Mouse (Mus musculus) E14TG2a.4 (cell line): ENCODE data around the gene Eng.

Source experiments
- H3K27me3 ChIP-seq: 2 replicates; pipeline ENCODE4 v1.6.1; 2014; ENCODE audit warnings: low read length, control low read depth; ENCODE audit not compliant: insufficient read depth
- H3K36me3 ChIP-seq: 2 replicates; pipeline ENCODE4 v1.6.1; 2014; ENCODE audit warnings: low read length, control low read depth; ENCODE audit not compliant: insufficient read depth
- H3K4me1 ChIP-seq: replicated peaks from 2 replicates; pipeline ENCODE4 v1.6.1; 2014; ENCODE audit warnings: low read depth, low read length, control low read depth
- H3K4me3 ChIP-seq: replicated peaks from 2 replicates; pipeline ENCODE4 v1.5.1; 2014; ENCODE audit warnings: mild to moderate bottlenecking, low read length
- H3K9me3 ChIP-seq: 2 replicates; pipeline ENCODE4 v1.6.1; 2014; ENCODE audit warnings: low read length, control low read depth
- CTCF ChIP-seq: conservative IDR thresholded peaks from 2 replicates; pipeline ENCODE4 v1.5.1; 2014; ENCODE audit warnings: low read length
- NANOG ChIP-seq: IDR thresholded peaks from 2 replicates; pipeline ENCODE4 v1.6.1; 2014; ENCODE audit warnings: borderline replicate concordance, low read length, mixed read lengths
- POU5F1 ChIP-seq: IDR thresholded peaks from 2 replicates; pipeline ENCODE4 v1.6.1; 2014; ENCODE audit warnings: low read length, borderline replicate concordance

Eng gene

DNA sequence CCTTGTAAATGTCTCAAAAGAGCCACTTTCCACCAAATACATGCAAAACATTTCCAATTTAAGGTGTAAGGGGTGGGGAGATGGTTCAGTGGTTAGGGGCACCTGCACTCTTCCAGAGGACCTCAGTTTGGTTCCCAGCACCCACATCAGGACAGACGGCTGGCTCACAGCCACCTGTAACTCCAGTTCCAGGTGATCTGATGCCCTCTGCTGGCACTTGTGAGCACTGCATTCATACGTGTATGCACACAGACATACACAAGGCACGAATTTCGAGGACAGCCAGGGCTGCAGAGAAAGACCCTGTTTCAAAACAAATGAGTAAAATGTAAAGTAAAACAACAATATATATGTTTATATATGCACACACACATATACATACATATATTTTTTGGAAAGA lies 28.8 kb upstream of the Eng start:
- peaks cover 61% of the 10 kb centered on the region for H3K4me1 ChIP-seq
- H3K36me3 ChIP-seq: peaks cover 71% of the 10 kb centered on the region
- H3K27me3 ChIP-seq: no peaks in the 10 kb centered on the region
- TF ChIP-seq POU5F1: no peak
- peak; percentile 65 for TF ChIP-seq CTCF
- no peak for TF ChIP-seq NANOG
- H3K9me3 ChIP-seq: peaks cover 7% of the 10 kb centered on the region
- no peak overlapping the region for H3K4me3 ChIP-seq

DNA sequence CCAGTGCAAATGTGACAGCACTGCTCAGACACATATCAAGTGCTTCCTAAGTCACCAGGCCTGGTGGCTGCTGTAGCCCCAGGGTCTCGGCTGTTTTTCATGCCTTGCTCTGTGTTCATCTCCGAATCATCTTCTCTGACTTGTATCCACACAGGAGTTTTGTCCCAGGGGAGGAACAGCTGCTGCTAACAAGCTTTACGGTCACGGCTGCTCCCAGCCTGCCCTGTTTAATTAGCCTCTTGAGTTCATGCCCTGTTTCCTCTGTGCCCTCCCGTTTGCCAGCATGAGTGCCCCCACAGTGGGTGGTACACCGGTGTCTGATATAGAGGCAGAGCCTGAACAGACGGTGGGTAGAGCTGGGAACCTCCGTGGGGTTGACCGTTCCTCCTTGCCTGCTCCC lies 28.3 kb upstream of the Eng start:
- H3K4me1 ChIP-seq: peaks cover 61% of the 10 kb centered on the region
- no peak overlapping the region for H3K4me3 ChIP-seq
- H3K9me3 ChIP-seq: peaks cover 7% of the 10 kb centered on the region
- TF ChIP-seq NANOG: no peak
- no peak for TF ChIP-seq CTCF
- TF ChIP-seq POU5F1: no peak
- peaks cover 67% of the 10 kb centered on the region for H3K36me3 ChIP-seq
- H3K27me3 ChIP-seq: no peaks in the 10 kb centered on the region

DNA sequence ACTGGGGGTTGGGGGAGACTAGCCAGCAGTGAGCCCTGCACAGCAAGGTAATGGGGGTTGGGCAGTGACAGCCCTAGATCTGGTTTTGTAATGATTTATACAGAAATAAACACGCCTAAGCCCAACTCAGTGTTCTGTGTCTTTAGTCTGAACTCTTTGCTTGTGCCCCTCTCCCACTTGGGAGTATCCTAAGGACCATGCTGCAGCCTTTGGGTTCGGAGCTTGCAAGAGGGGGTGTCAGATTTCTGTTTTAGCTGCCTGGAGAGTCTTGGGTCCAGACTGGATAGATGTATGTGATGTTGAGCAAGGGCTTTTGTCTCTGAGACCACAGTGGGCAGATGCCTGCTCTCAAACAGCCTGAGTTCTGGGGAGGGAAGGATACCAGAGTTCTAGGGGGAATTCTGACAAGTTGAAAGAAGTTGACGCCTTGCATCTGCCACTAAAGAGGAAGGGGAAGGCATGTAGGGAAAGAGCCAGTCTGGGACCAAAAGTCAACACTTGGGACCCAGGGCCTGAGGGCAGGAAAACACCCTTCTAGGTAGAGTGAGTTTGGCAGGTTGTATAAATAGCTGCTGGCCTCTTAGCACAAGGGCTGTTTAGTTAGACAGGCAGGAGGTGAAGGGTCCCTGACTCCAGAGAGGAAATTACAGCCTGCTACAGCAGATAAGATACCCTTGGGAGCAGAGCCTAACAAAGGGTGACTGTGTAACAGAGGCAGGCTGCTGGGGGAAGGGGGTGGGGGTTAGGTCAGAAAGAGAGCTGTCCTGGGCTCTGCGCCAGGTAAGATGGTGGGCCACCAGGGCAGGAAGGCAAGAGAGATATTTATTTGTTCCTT lies 25.5 kb upstream of the Eng start:
- H3K9me3 ChIP-seq: peaks cover 7% of the 10 kb centered on the region
- H3K4me3 ChIP-seq: no peak overlapping the region
- H3K36me3 ChIP-seq: peaks cover 47% of the 10 kb centered on the region
- H3K27me3 ChIP-seq: no peaks in the 10 kb centered on the region
- peaks cover 58% of the 10 kb centered on the region for H3K4me1 ChIP-seq
- TF ChIP-seq POU5F1 (no peak), CTCF (no peak), NANOG (no peak)

DNA sequence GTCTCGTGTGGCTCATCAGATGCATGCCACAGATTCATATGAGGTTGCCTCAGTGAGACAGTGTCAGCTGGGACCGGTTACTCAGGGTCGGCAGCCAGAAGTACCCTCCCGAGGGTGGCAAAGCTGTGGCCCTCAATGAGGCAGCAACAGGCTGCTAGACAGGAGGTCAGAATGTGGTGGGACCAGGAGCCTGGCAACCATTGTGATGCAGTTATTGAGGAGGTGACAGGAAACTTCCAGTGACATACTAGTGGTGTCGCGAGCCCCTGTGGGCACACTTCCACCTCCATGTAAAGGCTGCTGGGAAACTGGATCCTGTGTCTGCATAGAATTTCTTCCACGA lies 24.9 kb upstream of the Eng start, which contains the start of gene Ak1:
Gene Ak1, plus strand, starts transcription at position 242 of the 343 bp plus-strand sequence.
- Histone ChIP-seq H3K36me3 (peaks cover 41% of the 10 kb centered on the region), H3K4me1 (peaks cover 64% of the 10 kb centered on the region), H3K4me3 (no peak within 1 kb of the TSS), H3K27me3 (no peaks in the 10 kb centered on the region), H3K9me3 (peaks cover 7% of the 10 kb centered on the region)
- TF ChIP-seq POU5F1 (no peak), NANOG (no peak), CTCF (no peak)

DNA sequence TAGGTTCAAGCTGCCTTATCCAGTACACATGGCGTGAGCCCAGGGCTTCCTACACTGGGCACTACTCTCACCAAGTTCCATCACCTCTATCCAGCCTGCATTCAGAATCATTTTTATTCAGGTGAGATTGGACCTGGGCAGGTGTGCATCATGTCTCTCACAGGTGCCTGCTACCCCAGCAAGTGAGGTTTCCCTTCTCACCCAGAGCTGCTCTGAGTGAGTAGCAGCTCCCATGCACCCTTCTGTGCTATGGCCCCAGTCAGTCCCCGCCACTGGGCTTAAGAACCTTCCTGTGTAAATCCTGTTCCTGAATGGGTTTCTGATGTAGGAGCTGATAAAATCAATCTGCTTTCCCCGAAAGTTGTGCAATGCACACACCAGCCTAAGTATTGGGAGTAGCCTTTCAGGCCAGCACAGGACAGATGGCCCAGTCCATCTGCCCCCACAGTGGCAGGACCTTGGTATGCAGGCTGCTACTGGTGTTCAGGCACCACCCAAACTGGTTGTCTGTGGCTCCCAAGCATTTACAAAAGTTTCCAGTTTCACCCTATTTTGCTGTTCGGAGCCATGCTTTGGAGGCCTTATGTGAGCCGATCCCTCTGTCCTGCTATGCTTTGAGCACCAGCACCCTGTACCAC lies 22.2 kb upstream of the Eng start:
- Histone ChIP-seq H3K4me1 (peaks cover 79% of the 10 kb centered on the region), H3K27me3 (no peaks in the 10 kb centered on the region), H3K9me3 (no peaks in the 10 kb centered on the region), H3K36me3 (peaks cover 15% of the 10 kb centered on the region), H3K4me3 (no peak overlapping the region)
- TF ChIP-seq POU5F1 (no peak), NANOG (no peak), CTCF (no peak)

DNA sequence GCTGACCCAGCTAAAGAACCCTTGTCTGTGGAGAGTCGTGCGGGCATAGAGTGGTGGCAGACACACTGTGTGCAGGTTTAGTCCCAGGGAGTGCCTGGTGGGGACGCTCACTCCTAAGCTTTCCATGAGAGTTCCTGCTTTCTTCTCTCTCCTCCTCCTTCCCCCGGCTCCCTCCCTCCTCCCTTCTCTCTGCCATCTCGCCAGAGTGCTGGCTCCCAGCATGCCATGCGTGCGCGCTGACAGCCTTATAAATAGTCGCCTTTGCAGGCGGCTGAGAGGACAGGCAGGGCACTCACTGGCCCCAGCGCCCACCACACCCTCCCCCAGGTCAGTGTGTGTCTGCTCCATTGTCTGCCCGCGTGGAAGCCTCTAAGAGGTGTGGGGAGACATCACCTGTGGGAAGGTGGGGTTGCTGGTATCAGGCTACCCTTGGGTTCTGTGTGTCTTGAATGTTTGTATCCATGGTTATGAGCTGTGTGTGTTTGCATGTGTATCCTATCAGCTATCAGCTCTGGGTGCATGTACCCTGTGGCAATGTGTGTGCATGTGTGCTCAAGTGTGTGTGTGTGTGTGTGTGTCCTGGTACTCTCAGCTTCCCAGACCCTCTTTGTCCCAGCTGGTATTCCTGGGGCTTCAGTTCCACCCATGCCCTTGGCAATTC lies 21.1 kb upstream of the Eng start:
- H3K9me3 ChIP-seq: no peaks in the 10 kb centered on the region
- TF ChIP-seq NANOG (no peak), POU5F1 (no peak), CTCF (no peak)
- no peaks in the 10 kb centered on the region for H3K27me3 ChIP-seq
- peaks cover 4% of the 10 kb centered on the region for H3K36me3 ChIP-seq
- H3K4me1 ChIP-seq: peaks cover 78% of the 10 kb centered on the region
- peak overlapping the region; percentile 60 for H3K4me3 ChIP-seq

DNA sequence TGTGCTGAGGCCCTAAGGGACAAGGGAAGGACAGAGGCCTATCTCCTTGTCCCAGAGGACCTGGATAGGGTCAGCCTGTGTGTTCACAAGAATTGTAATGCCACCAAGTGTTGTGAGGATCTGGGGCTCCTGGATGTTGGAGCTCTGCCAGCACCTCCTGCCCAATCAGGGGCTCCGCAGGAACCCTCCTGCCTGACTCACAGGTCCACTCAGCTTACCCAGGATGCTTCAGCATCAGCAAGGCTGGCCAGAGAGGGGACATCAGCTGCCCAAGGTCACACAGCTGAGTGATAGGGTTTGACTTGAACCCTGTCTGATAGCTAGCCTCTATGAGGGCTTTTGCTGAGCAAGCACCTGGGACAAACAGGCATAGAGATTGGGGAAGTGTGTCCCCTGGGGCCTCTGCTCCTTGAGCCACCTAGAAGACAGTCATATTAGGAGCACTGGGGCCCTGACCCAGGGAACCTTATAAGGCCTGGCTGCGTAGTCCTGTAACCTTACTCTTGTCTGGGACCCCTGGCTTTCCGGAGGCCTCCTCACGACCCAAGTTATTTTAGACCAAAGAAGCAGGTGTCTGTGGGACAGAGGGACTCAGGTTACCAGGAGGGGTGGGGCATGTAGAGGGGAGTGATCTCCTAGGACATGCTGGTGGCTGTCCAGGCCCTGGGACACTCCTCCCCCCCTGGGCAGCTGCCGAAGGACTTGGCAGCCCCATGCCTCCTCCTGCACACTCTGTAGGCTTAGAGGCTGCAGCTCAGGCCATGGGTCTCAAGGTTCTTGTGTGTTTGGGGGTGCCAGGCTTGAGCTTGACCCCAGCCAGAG lies 20.3 kb upstream of the Eng start:
- Histone ChIP-seq H3K36me3 (peaks cover 7% of the 10 kb centered on the region), H3K27me3 (no peaks in the 10 kb centered on the region), H3K4me1 (peaks cover 78% of the 10 kb centered on the region), H3K4me3 (peak overlapping the region; percentile 60), H3K9me3 (no peaks in the 10 kb centered on the region)
- no peak for TF ChIP-seq NANOG
- no peak for TF ChIP-seq POU5F1
- TF ChIP-seq CTCF: no peak

DNA sequence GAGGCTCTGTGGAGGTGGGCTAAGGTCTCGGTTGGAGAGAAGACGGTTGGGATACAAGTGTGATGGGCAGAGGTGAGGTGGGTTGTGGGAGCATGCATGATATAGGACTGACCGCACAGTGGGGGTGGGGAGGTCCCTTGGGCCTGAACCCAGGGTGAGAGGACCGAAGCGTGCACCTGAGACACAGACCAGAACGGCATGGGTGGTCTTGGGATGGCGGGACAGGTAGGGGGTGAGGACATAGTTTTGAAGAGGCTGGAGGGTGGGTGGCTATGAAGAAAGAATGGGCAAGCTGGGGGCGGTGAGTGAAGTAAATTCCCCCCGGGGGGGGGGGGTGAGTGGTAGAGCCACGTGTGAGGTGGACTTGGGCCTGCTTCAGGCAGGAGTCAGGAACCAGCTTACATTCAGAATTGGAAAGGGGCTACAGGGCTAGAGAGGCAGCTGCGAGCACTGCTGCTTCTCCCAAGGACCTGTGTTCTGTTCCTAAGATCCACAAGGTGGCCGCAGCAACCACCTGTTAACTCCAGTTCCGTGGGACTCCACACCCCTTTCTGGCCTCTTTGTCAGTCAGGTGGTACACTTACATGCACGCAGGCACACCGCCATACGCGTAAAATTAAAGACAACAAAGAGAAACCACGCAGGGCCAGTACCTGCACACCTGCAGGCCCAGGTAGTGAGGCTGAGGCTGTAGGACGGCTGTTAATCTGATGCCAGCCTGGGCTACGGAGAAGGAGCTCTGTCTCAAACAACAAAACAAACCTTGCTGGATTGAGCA lies 18.9 kb upstream of the Eng start:
- Histone ChIP-seq H3K4me1 (peaks cover 85% of the 10 kb centered on the region), H3K36me3 (peaks cover 20% of the 10 kb centered on the region), H3K9me3 (no peaks in the 10 kb centered on the region), H3K4me3 (peak overlapping the region; percentile 78), H3K27me3 (no peaks in the 10 kb centered on the region)
- TF ChIP-seq POU5F1 (no peak), NANOG (no peak), CTCF (no peak)
